Mouse (Mus musculus): ENCODE data around the gene Stk38l.

DNA sequence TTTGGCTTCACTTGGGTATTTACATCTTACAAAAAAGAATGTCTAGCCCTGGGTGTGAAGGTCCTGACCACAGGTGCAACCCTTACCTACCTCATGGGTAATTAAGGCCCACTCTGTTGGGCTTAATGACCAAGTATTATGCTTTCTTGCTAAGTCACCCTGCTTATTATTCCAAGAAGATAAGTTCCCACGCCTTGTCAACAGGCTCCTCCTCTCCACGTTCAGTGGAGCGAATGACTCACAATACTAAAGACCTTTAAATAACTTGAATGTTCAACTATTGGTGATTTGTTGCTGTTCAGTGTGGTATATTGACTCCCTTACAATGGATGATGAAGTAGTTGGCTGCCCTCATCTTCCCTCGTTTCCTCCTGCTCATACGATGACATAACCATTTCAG lies 27.0 kb upstream of the Stk38l start:
- TF ChIP-seq CTCF (IDR thresholded peaks at IDR 0.05; ENCODE audit: low read depth), result no peak
- no peak for TF ChIP-seq EP300 (IDR thresholded peaks at IDR 0.05; ENCODE audit: low read depth)

All from liver, postnatal 0 days (tissue).